Mouse (Mus musculus): ENCODE measurements at regions not wholly inside any gene's neighbourhood (a gene's known extent, or its start where the extent isn't known, plus 50 kb on each side); places are given as distances from the start of the nearest gene placed in this dataset.

- Histone ChIP-seq H3K9me3 (ENCODE audit: low read length) (no peaks in the 10 kb centered on the region), H3K9ac (replicated peaks) (no peak overlapping the region), H3K27me3 (ENCODE audit: insufficient read depth, low read length) (no peaks in the 10 kb centered on the region), H3K27ac (ENCODE audit: low read depth) (no peak overlapping the region), H3K36me3 (replicated peaks; ENCODE audit: insufficient read depth, low read length) (no peaks in the 10 kb centered on the region), H3K4me1 (ENCODE audit: insufficient read depth) (no peaks in the 10 kb centered on the region), H3K4me2 (ENCODE audit: low read depth, low read length) (no peak overlapping the region), H3K4me3 (ENCODE audit: low read depth, low read length) (no peak overlapping the region)
- TF ChIP-seq CTCF (IDR thresholded peaks at IDR 0.05; ENCODE audit: low read depth) (no peak), EP300 (IDR thresholded peaks at IDR 0.05; ENCODE audit: low read depth) (peak; percentile 88)
- DNase-seq (no peak), ATAC-seq (peak; percentile 57)
- WGBS (ENCODE audit: insufficient replicate concordance), result 32% methylated on average over 6 of the region's 6 CpGs
Observed at GRCm38 (mm10) chr5:46488140-46488942, 630.9 kb upstream of the Lcorl start.

- TF ChIP-seq CTCF (IDR thresholded peaks at IDR 0.05; ENCODE audit: low read depth), result no peak
- no peak for TF ChIP-seq EP300 (IDR thresholded peaks at IDR 0.05; ENCODE audit: low read depth)
- DNase-seq, result no peak
- WGBS (ENCODE audit: insufficient replicate concordance), result 57% methylated on average over 1 of the region's 1 CpGs
- Histone ChIP-seq H3K36me3 (replicated peaks; ENCODE audit: insufficient read depth, low read length) (no peaks in the 10 kb centered on the region), H3K9ac (replicated peaks) (no peak overlapping the region), H3K4me2 (ENCODE audit: low read depth, low read length) (no peak overlapping the region), H3K4me3 (ENCODE audit: low read depth, low read length) (no peak overlapping the region), H3K4me1 (ENCODE audit: insufficient read depth) (no peaks in the 10 kb centered on the region), H3K9me3 (ENCODE audit: low read length) (no peaks in the 10 kb centered on the region), H3K27ac (ENCODE audit: low read depth) (no peak overlapping the region), H3K27me3 (ENCODE audit: insufficient read depth, low read length) (no peaks in the 10 kb centered on the region)
- ATAC-seq, result no peak
Observed at GRCm38 (mm10) chr5:46486740-46487326, 629.4 kb upstream of the Lcorl start.

- TF ChIP-seq EP300 (IDR thresholded peaks at IDR 0.05; ENCODE audit: low read depth) (no peak), CTCF (IDR thresholded peaks at IDR 0.05; ENCODE audit: low read depth) (no peak)
- Histone ChIP-seq H3K36me3 (replicated peaks; ENCODE audit: insufficient read depth, low read length) (no peaks in the 10 kb centered on the region), H3K4me1 (ENCODE audit: insufficient read depth) (no peaks in the 10 kb centered on the region), H3K4me3 (ENCODE audit: low read depth, low read length) (no peak overlapping the region), H3K9ac (replicated peaks) (no peak overlapping the region), H3K27me3 (ENCODE audit: insufficient read depth, low read length) (no peaks in the 10 kb centered on the region), H3K4me2 (ENCODE audit: low read depth, low read length) (no peak overlapping the region), H3K9me3 (ENCODE audit: low read length) (no peaks in the 10 kb centered on the region), H3K27ac (ENCODE audit: low read depth) (no peak overlapping the region)
- 80% methylated on average over 3 of the region's 3 CpGs for WGBS (ENCODE audit: insufficient replicate concordance)
- DNase-seq (no peak), ATAC-seq (no peak)
Observed at GRCm38 (mm10) chr5:46456356-46456755, 598.9 kb upstream of the Lcorl start.

GRCm38 (mm10) chr5:46448274-46448673, 590.9 kb upstream of the Lcorl start:
- no peaks in the 10 kb centered on the region for H3K27me3 ChIP-seq (ENCODE audit: insufficient read depth, low read length)
- no peak overlapping the region for H3K27ac ChIP-seq (ENCODE audit: low read depth)
- WGBS (ENCODE audit: insufficient replicate concordance), result 74% methylated on average over 4 of the region's 4 CpGs
- H3K9ac ChIP-seq (replicated peaks), result no peak overlapping the region
- no peaks in the 10 kb centered on the region for H3K9me3 ChIP-seq (ENCODE audit: low read length)
- no peak for TF ChIP-seq CTCF (IDR thresholded peaks at IDR 0.05; ENCODE audit: low read depth)
- TF ChIP-seq EP300 (IDR thresholded peaks at IDR 0.05; ENCODE audit: low read depth), result no peak
- H3K4me3 ChIP-seq (ENCODE audit: low read depth, low read length), result no peak overlapping the region
- H3K4me2 ChIP-seq (ENCODE audit: low read depth, low read length), result no peak overlapping the region
- H3K36me3 ChIP-seq (replicated peaks; ENCODE audit: insufficient read depth, low read length), result no peaks in the 10 kb centered on the region
- DNase-seq (no peak), ATAC-seq (no peak)
- no peaks in the 10 kb centered on the region for H3K4me1 ChIP-seq (ENCODE audit: insufficient read depth)

GRCm38 (mm10) chr5:46445844-46446243, 588.4 kb upstream of the Lcorl start:
- no peak overlapping the region for H3K4me2 ChIP-seq (ENCODE audit: low read depth, low read length)
- WGBS (ENCODE audit: insufficient replicate concordance), result 31% methylated on average over 3 of the region's 3 CpGs
- no peaks in the 10 kb centered on the region for H3K27me3 ChIP-seq (ENCODE audit: insufficient read depth, low read length)
- no peaks in the 10 kb centered on the region for H3K36me3 ChIP-seq (replicated peaks; ENCODE audit: insufficient read depth, low read length)
- no peaks in the 10 kb centered on the region for H3K4me1 ChIP-seq (ENCODE audit: insufficient read depth)
- no peak for TF ChIP-seq EP300 (IDR thresholded peaks at IDR 0.05; ENCODE audit: low read depth)
- TF ChIP-seq CTCF (IDR thresholded peaks at IDR 0.05; ENCODE audit: low read depth), result no peak
- H3K9ac ChIP-seq (replicated peaks), result no peak overlapping the region
- no peak overlapping the region for H3K27ac ChIP-seq (ENCODE audit: low read depth)
- ATAC-seq, result no peak
- H3K4me3 ChIP-seq (ENCODE audit: low read depth, low read length), result no peak overlapping the region
- DNase-seq, result no peak
- H3K9me3 ChIP-seq (ENCODE audit: low read length), result no peaks in the 10 kb centered on the region

GRCm38 (mm10) chr5:46445122-46445521, 587.7 kb upstream of the Lcorl start:
- no peaks in the 10 kb centered on the region for H3K36me3 ChIP-seq (replicated peaks; ENCODE audit: insufficient read depth, low read length)
- H3K27ac ChIP-seq (ENCODE audit: low read depth), result no peak overlapping the region
- H3K9ac ChIP-seq (replicated peaks), result no peak overlapping the region
- H3K27me3 ChIP-seq (ENCODE audit: insufficient read depth, low read length), result no peaks in the 10 kb centered on the region
- no peak overlapping the region for H3K4me2 ChIP-seq (ENCODE audit: low read depth, low read length)
- no peak for ATAC-seq
- H3K9me3 ChIP-seq (ENCODE audit: low read length), result no peaks in the 10 kb centered on the region
- WGBS (ENCODE audit: insufficient replicate concordance), result 50% methylated on average over 7 of the region's 7 CpGs
- no peak overlapping the region for H3K4me3 ChIP-seq (ENCODE audit: low read depth, low read length)
- TF ChIP-seq CTCF (IDR thresholded peaks at IDR 0.05; ENCODE audit: low read depth) (no peak), EP300 (IDR thresholded peaks at IDR 0.05; ENCODE audit: low read depth) (no peak)
- H3K4me1 ChIP-seq (ENCODE audit: insufficient read depth), result no peaks in the 10 kb centered on the region
- DNase-seq, result no peak
